ENCODE assay signal across 19 mouse cellular contexts in genomic region chr1:36172941-36173340, GRCm38 (mm10).
A peak's percentile ranks its signal among the peaks of the same experiment; 100 is the strongest.
DNase-seq lines count a peak whose midpoint lies in the region; ATAC-seq and TF ChIP-seq lines count a peak whose summit lies in the region.
"Had no signal": no experiment of that assay in that cellular context is flagged by ENCODE, and none has a peak within 500 bp of the region (broad histone marks: within the 10 kb centered on the region; RNA-seq: fewer than 3 reads in every experiment).

No protein-coding gene starts in this region.

- ATAC-seq in forebrain, postnatal 0 days: no peak
- no peak for ATAC-seq in forebrain, embryonic 11.5 days (replicated peaks; ENCODE audit: low FRiP score)
- ATAC-seq: CD4-positive, CD25-positive, alpha-beta regulatory T cell, adult 4 months; forebrain, embryonic 13.5 days had no signal

- no peaks in the 10 kb centered on the region for H3K9me3 ChIP-seq in forebrain, postnatal 0 days (ENCODE audit: low read length)
- H3K9me3 ChIP-seq in forebrain, embryonic 11.5 days (ENCODE audit: control insufficient read depth, low read length): no peaks in the 10 kb centered on the region
- H3K9me3 ChIP-seq: embryonic facial prominence, embryonic 12.5 days; forebrain, embryonic 13.5 days; G1E; heart, embryonic 15.5 days had no signal

- peak; percentile 7 for DNase-seq in forebrain, postnatal 0 days
- DNase-seq in forebrain, embryonic 11.5 days (ENCODE audit: low spot score): no peak
- peak; percentile 42 to 57 for DNase-seq in layer of hippocampus, adult 18-20 months (ENCODE audit: low spot score in 2 of 2)
- peak; percentile 9 to 19 for DNase-seq in layer of hippocampus, postnatal 10 days (ENCODE audit: low spot score in 2 of 2)
- DNase-seq in lung, postnatal 10 days: no peak
- DNase-seq in urinary bladder, adult 18-20 months (ENCODE audit: low spot score in 2 of 2): no peak
- no peak for DNase-seq in embryo, embryonic 11 days
- DNase-seq: adrenal gland, postnatal 14 days; B cell, adult 2 months; cerebellum, adult 18-20 months; cerebellum, adult 9-11 months had no signal

- no peak overlapping the region for H3K9ac ChIP-seq in forebrain, postnatal 0 days
- no peak overlapping the region for H3K9ac ChIP-seq in forebrain, embryonic 11.5 days (ENCODE audit: low read length)
- H3K9ac ChIP-seq: embryonic facial prominence, embryonic 12.5 days; forebrain, embryonic 13.5 days; heart, embryonic 15.5 days; hindbrain, embryonic 14.5 days had no signal

- peaks cover 69% of the 10 kb centered on the region for H3K36me3 ChIP-seq in forebrain, postnatal 0 days (ENCODE audit: insufficient read depth)
- peaks cover 2% of the 10 kb centered on the region; the same call in 1 of the 2 replicates for H3K36me3 ChIP-seq in forebrain, embryonic 11.5 days (ENCODE audit: control insufficient read depth, insufficient read depth, low read length)

- H3K27ac ChIP-seq in forebrain, postnatal 0 days (ENCODE audit: low read depth, low read length): no peak overlapping the region
- H3K27ac ChIP-seq in forebrain, embryonic 11.5 days (ENCODE audit: low read depth, low read length): no peak overlapping the region
- H3K27ac ChIP-seq: embryonic facial prominence, embryonic 12.5 days; forebrain, embryonic 13.5 days; heart, adult 2 months; heart, embryonic 15.5 days; hindbrain, embryonic 14.5 days had no signal

- H3K4me1 ChIP-seq in forebrain, postnatal 0 days (ENCODE audit: insufficient read depth): no peaks in the 10 kb centered on the region
- H3K4me1 ChIP-seq in forebrain, embryonic 11.5 days (replicated peaks; ENCODE audit: control insufficient read depth, insufficient read depth, low read length): no peaks in the 10 kb centered on the region
- H3K4me1 ChIP-seq: embryonic facial prominence, embryonic 12.5 days; forebrain, embryonic 13.5 days; heart, embryonic 15.5 days had no signal

- no peak for TF ChIP-seq CTCF in forebrain, postnatal 0 days (IDR thresholded peaks at IDR 0.05; ENCODE audit: low read depth)

- 94% methylated on average over 6 of the region's 6 CpGs for whole genome bisulfite sequencing in forebrain, postnatal 0 days
- WGBS in forebrain, embryonic 11.5 days: 97% methylated on average over 6 of the region's 6 CpGs

- H3K4me3 ChIP-seq in forebrain, postnatal 0 days (ENCODE audit: low read depth, low read length): no peak overlapping the region
- H3K4me3 ChIP-seq in forebrain, embryonic 11.5 days (ENCODE audit: low read depth, low read length): no peak overlapping the region
- H3K4me3 ChIP-seq: embryonic facial prominence, embryonic 12.5 days; forebrain, embryonic 13.5 days; heart, adult 2 months; heart, embryonic 15.5 days had no signal

- no peak overlapping the region for H3K4me2 ChIP-seq in forebrain, postnatal 0 days (ENCODE audit: low read depth)
- no peak overlapping the region for H3K4me2 ChIP-seq in forebrain, embryonic 11.5 days (ENCODE audit: low read depth, low read length, severe bottlenecking)
- H3K4me2 ChIP-seq: embryonic facial prominence, embryonic 12.5 days; forebrain, embryonic 13.5 days; heart, embryonic 11.5 days; heart, embryonic 15.5 days; hindbrain, embryonic 14.5 days had no signal

- no peaks in the 10 kb centered on the region for H3K27me3 ChIP-seq in forebrain, postnatal 0 days (ENCODE audit: insufficient read depth, low read length)
- H3K27me3 ChIP-seq in forebrain, embryonic 11.5 days (ENCODE audit: control insufficient read depth, insufficient read depth, low read length): no peaks in the 10 kb centered on the region
- H3K27me3 ChIP-seq: embryonic facial prominence, embryonic 12.5 days; forebrain, embryonic 13.5 days; heart, embryonic 15.5 days had no signal

Comparison
In these comparisons a context has a peak if more than half of its experiments do, and no peak if none do; other contexts are left out.
1. DNase-seq: peak in forebrain, postnatal 0 days (single experiment), layer of hippocampus, adult 18-20 months (2 of 2) and layer of hippocampus, postnatal 10 days (2 of 2); none in forebrain, embryonic 11.5 days (single experiment), lung, postnatal 10 days (single experiment), urinary bladder, adult 18-20 months (0 of 2) and embryo, embryonic 11 days (single experiment).